Mouse (Mus musculus) cortical plate, adult 2 months (tissue): ENCODE measurements around the gene Hsp90b1.

Experiments
- CTCF ChIP-seq: fragments of 200-500 bp; IDR thresholded peaks from 2 replicates; pipeline ENCODE4 v1.5.1; 2011; ENCODE audit warnings: mild to moderate bottlenecking, control low read depth, low read length; ENCODE audit not compliant: insufficient read depth; ENCODE audit errors: extremely low read depth
- POLR2A ChIP-seq: fragments of 200-500 bp; IDR thresholded peaks from 2 replicates; pipeline ENCODE4 v1.6.1; 2011; ENCODE audit warnings: mild to moderate bottlenecking, low read length, control low read depth; ENCODE audit not compliant: insufficient read depth; ENCODE audit errors: extremely low read depth

GRCm38 (mm10) chr10:86744306-86744705, 39.0 kb upstream of the Hsp90b1 start:
- TF ChIP-seq CTCF (no peak), POLR2A (no peak)
